8 mouse cellular contexts compared by ENCODE assay signal in genomic region chr17:5977056-5977920, GRCm38 (mm10). TPM values are rescaled to one million over a fixed set of nuclear protein-coding genes. Genes with fewer than 3 reads are reported as not detected.
DNase-seq lines count a peak whose midpoint lies in the region; ATAC-seq and TF ChIP-seq lines count a peak whose summit lies in the region.

No protein-coding gene starts in this region.

- 56% methylated on average over 16 of the region's 16 CpGs for WGBS in midbrain, embryonic 11.5 days
- WGBS in midbrain, embryonic 16.5 days: 56% methylated on average over 16 of the region's 16 CpGs
- WGBS in heart, embryonic 15.5 days: 39% methylated on average over 16 of the region's 16 CpGs

- ATAC-seq in midbrain, embryonic 11.5 days (ENCODE audit: low FRiP score): no peak
- no peak for ATAC-seq in midbrain, embryonic 16.5 days
- ATAC-seq in heart, embryonic 15.5 days (replicated peaks; ENCODE audit: insufficient number of reproducible peaks, insufficient read depth, low FRiP score, low read depth): no peak

- no peaks in the 10 kb centered on the region for H3K36me3 ChIP-seq in midbrain, embryonic 11.5 days (ENCODE audit: control insufficient read depth, insufficient read depth, low read length)
- no peaks in the 10 kb centered on the region for H3K36me3 ChIP-seq in midbrain, embryonic 16.5 days (ENCODE audit: control insufficient read depth, insufficient read depth, low read length)
- no peaks in the 10 kb centered on the region for H3K36me3 ChIP-seq in heart, embryonic 15.5 days

- H3K27me3 ChIP-seq in midbrain, embryonic 11.5 days (ENCODE audit: control insufficient read depth, insufficient read depth, low read length): no peaks in the 10 kb centered on the region
- H3K27me3 ChIP-seq in midbrain, embryonic 16.5 days (ENCODE audit: control insufficient read depth, insufficient read depth, low read depth, low read length): no peaks in the 10 kb centered on the region
- no peaks in the 10 kb centered on the region for H3K27me3 ChIP-seq in heart, embryonic 15.5 days

- peaks cover 2% of the 10 kb centered on the region; the same call in 1 of the 2 replicates for H3K4me1 ChIP-seq in midbrain, embryonic 11.5 days (ENCODE audit: control insufficient read depth, insufficient read depth, low read length)
- peaks cover 2% of the 10 kb centered on the region; the same call in 1 of the 2 replicates for H3K4me1 ChIP-seq in midbrain, embryonic 16.5 days (ENCODE audit: control insufficient read depth, insufficient read depth, low read length)
- peaks cover 6% of the 10 kb centered on the region; the same call in 1 of the 2 replicates for H3K4me1 ChIP-seq in cortical plate, adult 2 months (ENCODE audit: control insufficient read depth, insufficient read depth, low read length)
- H3K4me1 ChIP-seq in heart, embryonic 15.5 days (replicated peaks): peaks cover 65% of the 10 kb centered on the region

- no peak overlapping the region for H3K27ac ChIP-seq in midbrain, embryonic 11.5 days (ENCODE audit: low read depth, low read length)
- H3K27ac ChIP-seq in midbrain, embryonic 16.5 days (ENCODE audit: low read length): no peak overlapping the region
- 0 out of 2 replicates have a peak overlapping the region, but pooled peaks have one; percentile 20 for H3K27ac ChIP-seq in cortical plate, adult 2 months (ENCODE audit: insufficient read depth, low read length)
- H3K27ac ChIP-seq in heart, embryonic 15.5 days: peak overlapping the region; percentile 73

- DNase-seq in midbrain, embryonic 11.5 days (ENCODE audit: low spot score, missing footprints): peak; percentile 82
- peak; percentile 87 for DNase-seq in lung, postnatal 10 days
- no peak for DNase-seq in Muller cell, postnatal 12 days (ENCODE audit: inconsistent ontology term)
- no peak for DNase-seq in T-cell, adult 2 months (ENCODE audit: low spot score)
- DNase-seq in right cerebral cortex, postnatal 10 days (ENCODE audit: low spot score in 2 of 2): no peak

- no peak for TF ChIP-seq POLR2A in cortical plate, adult 2 months (IDR thresholded peaks at IDR 0.05; ENCODE audit: extremely low read depth, insufficient read depth, low read length)

- H3K9ac ChIP-seq in midbrain, embryonic 11.5 days (ENCODE audit: low read length): no peak overlapping the region
- no peak overlapping the region for H3K9ac ChIP-seq in midbrain, embryonic 16.5 days (ENCODE audit: low read depth, low read length)
- no peak overlapping the region for H3K9ac ChIP-seq in heart, embryonic 15.5 days

- no peak overlapping the region for H3K4me2 ChIP-seq in midbrain, embryonic 11.5 days
- no peak overlapping the region for H3K4me2 ChIP-seq in midbrain, embryonic 16.5 days (ENCODE audit: low read length)
- peak overlapping the region; percentile 45 for H3K4me2 ChIP-seq in heart, embryonic 15.5 days

- no peaks in the 10 kb centered on the region for H3K9me3 ChIP-seq in midbrain, embryonic 11.5 days (ENCODE audit: control insufficient read depth, low read length)
- no peaks in the 10 kb centered on the region for H3K9me3 ChIP-seq in midbrain, embryonic 16.5 days (replicated peaks; ENCODE audit: control insufficient read depth, low read length, poor library complexity, severe bottlenecking)
- H3K9me3 ChIP-seq in heart, embryonic 15.5 days (replicated peaks): no peaks in the 10 kb centered on the region

- TF ChIP-seq CTCF in cortical plate, adult 2 months (IDR thresholded peaks at IDR 0.05; ENCODE audit: extremely low read depth, insufficient read depth, low read length): no peak

- H3K4me3 ChIP-seq in midbrain, embryonic 11.5 days (ENCODE audit: low read depth, low read length): no peak overlapping the region
- H3K4me3 ChIP-seq in midbrain, embryonic 16.5 days (ENCODE audit: low read depth, low read length): no peak overlapping the region
- peak overlapping the region; percentile 67 for H3K4me3 ChIP-seq in cortical plate, adult 2 months (ENCODE audit: insufficient read depth, low read length)
- no peak overlapping the region for H3K4me3 ChIP-seq in heart, embryonic 15.5 days

RNA-seq across cellular contexts. Expression of gene Synj2, which starts 36.2 kb away (rescaled TPM):
- 0.74 and 0.91 TPM in 2 replicates for polyA plus RNA-seq in midbrain, embryonic 11.5 days (2014; fragmentation: Nextera tagmentation; extraction: Ambion mirVana)
- polyA plus RNA-seq in midbrain, embryonic 16.5 days (2015; fragmentation: Nextera tagmentation; extraction: Ambion mirVana): 0.93 and 1.5 TPM in 2 replicates
- polyA plus RNA-seq in cortical plate, adult 2 months (2012; rRNA removed): 37.7 and 39.6 TPM in 2 replicates
- 3.5 and 4.4 TPM in 2 replicates for polyA plus RNA-seq in heart, embryonic 15.5 days (2015; fragmentation: Nextera tagmentation; extraction: Ambion mirVana)

Comparison
In these comparisons a context has a peak if more than half of its experiments do, and no peak if none do; other contexts are left out.
1. DNase-seq: peak in midbrain, embryonic 11.5 days (single experiment) and lung, postnatal 10 days (single experiment); none in Muller cell, postnatal 12 days (single experiment), T-cell, adult 2 months (single experiment) and right cerebral cortex, postnatal 10 days (0 of 2).
2. H3K27ac ChIP-seq: peak in cortical plate, adult 2 months (single experiment) and heart, embryonic 15.5 days (single experiment); none in midbrain, embryonic 11.5 days (single experiment) and midbrain, embryonic 16.5 days (single experiment).